Mouse (Mus musculus) kidney, adult 2 months (tissue): ENCODE results near the gene Ppp1r3c.

Experiments used
- CTCF ChIP-seq: fragments of 200-500 bp; conservative IDR thresholded peaks from 2 replicates; pipeline ENCODE4 v1.5.1; 2011; ENCODE audit warnings: low read depth, mild to moderate bottlenecking, control low read depth, low read length, moderate library complexity, mixed read lengths; ENCODE audit not compliant: insufficient read depth, insufficient read length
- POLR2A ChIP-seq: fragments of 200-500 bp; IDR thresholded peaks from one replicate; pipeline ENCODE4 v1.6.1; 2011; ENCODE audit warnings: low read depth, low read length, control low read depth

GRCm38 (mm10) chr19:36693530-36693929 lies 42.9 kb downstream of the Ppp1r3c start:
- TF ChIP-seq POLR2A: no peak
- no peak for TF ChIP-seq CTCF
